Mouse (Mus musculus) liver, embryonic 16.5 days (tissue): ENCODE data around the gene Megf11. TPM values are rescaled to one million over a fixed set of nuclear protein-coding genes. Genes with fewer than 3 reads are reported as not detected.

ENCODE experiments used
- ATAC-seq: fragments of 200-750 bp; cut with Nextera tagmentation; 2 replicates; pipeline ENCODE4 v1.8.0; 2017; ENCODE audit warnings: low read depth, mild to moderate bottlenecking, moderate number of reproducible peaks, moderate library complexity
- H3K27ac ChIP-seq: fragments of 300-500 bp; sonication (generic); 2 replicates; pipeline ENCODE4 v1.5.1; 2014; ENCODE audit warnings: mild to moderate bottlenecking, low read length
- H3K27me3 ChIP-seq: fragments of 300-500 bp; sonication (generic); 2 replicates; pipeline ENCODE4 v1.6.1; 2014; ENCODE audit warnings: low read depth, low read length, mixed read lengths; ENCODE audit not compliant: control insufficient read depth, insufficient read depth
- H3K36me3 ChIP-seq: fragments of 300-500 bp; sonication (generic); 2 replicates; pipeline ENCODE4 v1.6.1; 2014; ENCODE audit warnings: mild to moderate bottlenecking; ENCODE audit not compliant: control insufficient read depth, insufficient read depth
- H3K4me1 ChIP-seq: fragments of 300-500 bp; sonication (generic); 2 replicates; pipeline ENCODE4 v1.6.1; 2014; ENCODE audit warnings: low read depth, low read length, mixed read lengths; ENCODE audit not compliant: control insufficient read depth
- H3K4me2 ChIP-seq: fragments of 300-500 bp; sonication (generic); 2 replicates; pipeline ENCODE4 v1.6.1; 2014; ENCODE audit warnings: low read depth, low read length, mixed read lengths
- H3K4me3 ChIP-seq: fragments of 300-500 bp; sonication (generic); 2 replicates; pipeline ENCODE4 v1.5.1; 2014; ENCODE audit warnings: low read depth, mild to moderate bottlenecking, low read length
- H3K9ac ChIP-seq: fragments of 300-500 bp; sonication (generic); 2 replicates; pipeline ENCODE4 v1.6.1; 2014; ENCODE audit warnings: low read depth, low read length
- H3K9me3 ChIP-seq: fragments of 300-500 bp; sonication (generic); replicated peaks from 2 replicates; pipeline ENCODE4 v1.6.1; 2016; ENCODE audit warnings: low read length; ENCODE audit not compliant: control insufficient read depth
- WGBS: fragments of 180-500 bp; shearing (Covaris S2); extraction: QIAGEN DNeasy Blood & Tissue Kit; methylation state at CpG from one replicate; pipeline ENCODE4 v1.1.7; 2014; ENCODE audit not compliant: insufficient replicate concordance; 5-methylcytosine and 5-hydroxymethylcytosine counted together
- polyA plus RNA-seq: library from polyadenylated mRNA; unstranded; fragments of >200 nt; fragmentation: Nextera tagmentation; extraction: Ambion mirVana; gene quantifications from 2 replicates; pipeline ENCODE4 v1.2.1, GENCODE M21; 2015

Megf11 gene
- polyA plus RNA-seq, 1 experiment from 2014 or later: 0.51 TPM

- no peaks in the 10 kb centered on the region for H3K4me1 ChIP-seq
- no peaks in the 10 kb centered on the region for H3K27me3 ChIP-seq
- 60% methylated on average over 1 of the region's 1 CpGs for WGBS
- no peak overlapping the region for H3K4me2 ChIP-seq
- H3K27ac ChIP-seq: no peak overlapping the region
- H3K9me3 ChIP-seq: no peaks in the 10 kb centered on the region
- no peaks in the 10 kb centered on the region for H3K36me3 ChIP-seq
- ATAC-seq: no peak
- no peak overlapping the region for H3K9ac ChIP-seq
- no peak overlapping the region for H3K4me3 ChIP-seq
Observed at GRCm38 (mm10) chr9:64651181-64651580, 265.8 kb downstream of the Megf11 start.

DNA sequence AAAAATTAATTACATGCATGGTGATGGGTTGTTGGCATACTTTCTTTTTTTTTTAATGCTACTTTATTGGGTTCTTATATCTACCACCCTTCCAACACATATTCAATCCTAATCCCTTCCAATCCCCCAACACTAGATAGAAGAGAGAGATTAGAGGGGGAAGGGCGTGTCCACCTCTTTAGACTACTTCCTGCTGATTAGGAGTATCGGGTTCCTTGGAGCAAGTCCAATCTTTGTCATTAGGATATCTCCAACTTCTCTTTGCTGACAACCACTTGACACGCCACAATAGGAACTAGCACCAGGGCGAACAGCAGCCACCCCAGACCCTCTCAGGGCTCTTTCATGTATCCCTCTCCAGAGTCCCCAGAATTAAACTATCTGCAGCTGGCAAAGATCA, 266.3 kb downstream of the Megf11 start:
- H3K4me1 ChIP-seq: no peaks in the 10 kb centered on the region
- ATAC-seq: no peak
- H3K27ac ChIP-seq: no peak overlapping the region
- no peaks in the 10 kb centered on the region for H3K27me3 ChIP-seq
- H3K9me3 ChIP-seq: no peaks in the 10 kb centered on the region
- no peak overlapping the region for H3K9ac ChIP-seq
- no peak overlapping the region for H3K4me2 ChIP-seq
- H3K36me3 ChIP-seq: no peaks in the 10 kb centered on the region
- WGBS: 28% methylated on average over 4 of the region's 4 CpGs
- no peak overlapping the region for H3K4me3 ChIP-seq

DNA sequence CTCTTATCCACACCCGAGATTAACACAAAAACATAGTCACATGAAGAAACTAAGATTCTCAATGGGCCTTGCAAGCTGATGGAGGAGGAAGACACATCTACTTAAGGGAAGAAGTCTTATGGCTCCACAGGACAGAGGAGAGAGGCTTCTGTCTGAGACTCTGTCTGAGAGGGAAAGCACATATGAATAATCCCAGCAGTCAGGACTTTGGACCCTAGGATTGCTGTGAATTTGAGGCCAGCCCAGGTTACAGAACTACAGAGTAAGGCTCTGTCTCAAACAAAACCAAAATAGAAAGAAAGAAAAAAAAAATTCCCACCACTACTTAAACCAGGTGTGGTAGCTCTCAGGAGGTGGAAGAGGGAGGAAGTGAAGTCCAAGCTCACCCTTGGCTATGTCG, 266.7 kb downstream of the Megf11 start:
- H3K4me1 ChIP-seq: no peaks in the 10 kb centered on the region
- no peaks in the 10 kb centered on the region for H3K27me3 ChIP-seq
- H3K36me3 ChIP-seq: no peaks in the 10 kb centered on the region
- no peak overlapping the region for H3K27ac ChIP-seq
- ATAC-seq: no peak
- H3K9me3 ChIP-seq: no peaks in the 10 kb centered on the region
- H3K4me2 ChIP-seq: no peak overlapping the region
- H3K4me3 ChIP-seq: no peak overlapping the region
- WGBS: 33% methylated on average over 2 of the region's 2 CpGs
- no peak overlapping the region for H3K9ac ChIP-seq

DNA sequence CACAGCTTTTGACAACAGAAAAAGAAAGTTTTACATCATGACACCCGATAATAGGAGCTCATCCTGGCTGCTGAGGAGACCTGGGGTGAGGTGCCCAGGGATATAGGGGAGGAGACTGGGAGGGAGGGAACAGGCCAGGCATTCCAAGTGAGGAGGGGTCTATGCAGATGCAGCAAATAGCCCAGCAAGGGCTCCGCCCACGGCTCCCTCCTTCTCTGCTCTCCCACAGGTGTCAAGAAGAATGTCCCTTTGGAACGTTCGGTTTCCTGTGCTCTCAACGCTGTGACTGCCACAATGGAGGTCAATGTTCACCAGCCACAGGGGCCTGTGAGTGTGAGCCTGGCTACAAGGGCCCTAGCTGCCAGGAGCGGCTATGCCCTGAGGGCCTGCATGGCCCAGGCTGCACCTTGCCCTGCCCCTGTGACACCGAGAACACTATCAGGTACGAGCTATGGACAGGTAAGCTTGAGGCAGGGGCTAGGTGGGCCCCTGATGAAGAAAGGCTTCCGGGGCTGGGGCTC, 267.5 kb downstream of the Megf11 start:
- ATAC-seq: no peak
- WGBS: 43% methylated on average over 10 of the region's 10 CpGs

DNA sequence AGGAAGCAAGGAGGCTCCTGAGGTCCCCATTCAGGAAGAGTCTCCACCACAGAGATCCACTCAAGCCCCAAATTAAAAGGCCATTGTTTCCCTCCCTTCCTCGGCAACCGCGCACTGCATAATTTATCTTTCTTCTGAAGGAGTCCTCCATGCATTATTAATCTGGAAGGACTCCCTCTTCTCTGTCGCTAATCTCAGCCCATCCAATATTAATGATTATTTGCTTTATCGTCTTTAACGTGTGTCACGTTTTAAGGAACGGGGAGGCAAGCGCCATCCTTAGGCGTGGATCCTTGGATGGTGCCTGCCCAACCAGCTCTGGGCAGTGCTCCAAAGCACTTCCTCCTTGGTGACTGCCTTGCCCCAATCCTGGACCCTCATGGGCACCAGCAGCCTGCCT, 269.3 kb downstream of the Megf11 start:
- Histone ChIP-seq H3K4me3 (no peak overlapping the region), H3K27ac (no peak overlapping the region), H3K36me3 (no peaks in the 10 kb centered on the region), H3K4me2 (no peak overlapping the region), H3K9ac (no peak overlapping the region), H3K9me3 (no peaks in the 10 kb centered on the region), H3K4me1 (no peaks in the 10 kb centered on the region), H3K27me3 (no peaks in the 10 kb centered on the region)
- 82% methylated on average over 10 of the region's 10 CpGs for WGBS
- no peak for ATAC-seq

More for the DNA sequence above, 267.5 kb downstream of the Megf11 start:
- no peak overlapping the region for H3K4me3 ChIP-seq
- no peak overlapping the region for H3K4me2 ChIP-seq
- no peaks in the 10 kb centered on the region for H3K27me3 ChIP-seq
- H3K27ac ChIP-seq: no peak overlapping the region
- no peaks in the 10 kb centered on the region for H3K9me3 ChIP-seq
- H3K36me3 ChIP-seq: no peaks in the 10 kb centered on the region
- no peak overlapping the region for H3K9ac ChIP-seq
- no peaks in the 10 kb centered on the region for H3K4me1 ChIP-seq

- H3K27me3 ChIP-seq: no peaks in the 10 kb centered on the region
- 70% methylated on average over 5 of the region's 5 CpGs for WGBS
- ATAC-seq: no peak
Observed at GRCm38 (mm10) chr9:64656613-64657012, 271.2 kb downstream of the Megf11 start.

DNA sequence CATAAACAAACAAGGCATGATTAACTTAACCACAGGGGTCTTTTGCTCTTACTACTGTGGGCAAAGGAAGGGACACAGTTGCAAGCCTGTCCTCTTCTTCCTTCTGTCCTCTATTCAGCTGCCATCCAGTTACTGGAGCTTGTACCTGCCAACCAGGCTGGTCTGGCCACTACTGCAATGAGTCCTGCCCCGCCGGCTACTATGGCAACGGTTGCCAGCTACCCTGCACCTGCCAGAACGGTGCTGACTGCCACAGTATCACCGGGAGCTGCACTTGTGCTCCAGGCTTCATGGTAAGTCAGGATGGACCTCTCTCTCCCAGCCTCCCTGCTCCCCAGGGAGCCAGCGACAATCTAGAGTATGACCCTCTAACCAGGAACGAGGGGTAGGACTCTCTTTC, 274.8 kb downstream of the Megf11 start:
- no peak for ATAC-seq
- no peak overlapping the region for H3K4me3 ChIP-seq
- H3K4me1 ChIP-seq: no peaks in the 10 kb centered on the region
- H3K27ac ChIP-seq: no peak overlapping the region
- WGBS: 66% methylated on average over 7 of the region's 7 CpGs
- no peak overlapping the region for H3K4me2 ChIP-seq
- no peak overlapping the region for H3K9ac ChIP-seq
- H3K27me3 ChIP-seq: no peaks in the 10 kb centered on the region
- no peaks in the 10 kb centered on the region for H3K9me3 ChIP-seq
- no peaks in the 10 kb centered on the region for H3K36me3 ChIP-seq

More at GRCm38 (mm10) chr9:64656613-64657012, 271.2 kb downstream of the Megf11 start:
- Histone ChIP-seq H3K4me1 (no peaks in the 10 kb centered on the region), H3K36me3 (no peaks in the 10 kb centered on the region), H3K4me2 (no peak overlapping the region), H3K9me3 (no peaks in the 10 kb centered on the region), H3K27ac (no peak overlapping the region), H3K9ac (no peak overlapping the region), H3K4me3 (no peak overlapping the region)

- Histone ChIP-seq H3K36me3 (no peaks in the 10 kb centered on the region), H3K4me2 (no peak overlapping the region), H3K4me1 (no peaks in the 10 kb centered on the region), H3K9me3 (no peaks in the 10 kb centered on the region), H3K27me3 (no peaks in the 10 kb centered on the region), H3K9ac (no peak overlapping the region), H3K27ac (no peak overlapping the region), H3K4me3 (no peak overlapping the region)
- ATAC-seq: no peak
- 13% methylated on average over 1 of the region's 1 CpGs for WGBS
Observed at GRCm38 (mm10) chr9:64664612-64665011, 279.2 kb downstream of the Megf11 start.

GRCm38 (mm10) chr9:64666549-64666948, 281.1 kb downstream of the Megf11 start:
- Histone ChIP-seq H3K4me1 (peaks cover 4% of the 10 kb centered on the region), H3K9me3 (no peaks in the 10 kb centered on the region), H3K9ac (no peak overlapping the region), H3K4me3 (no peak overlapping the region), H3K4me2 (no peak overlapping the region), H3K27ac (no peak overlapping the region), H3K36me3 (no peaks in the 10 kb centered on the region), H3K27me3 (no peaks in the 10 kb centered on the region)
- ATAC-seq: no peak
- 23% methylated on average over 4 of the region's 4 CpGs for WGBS
